Mouse (Mus musculus): ENCODE data around the gene Hlcs. TPM values are rescaled to one million over a fixed set of nuclear protein-coding genes. Genes with fewer than 3 reads are reported as not detected.

The Hlcs gene
- polyA plus RNA-seq, 1 experiment from 2014 or later, result 7.1 TPM

DNA sequence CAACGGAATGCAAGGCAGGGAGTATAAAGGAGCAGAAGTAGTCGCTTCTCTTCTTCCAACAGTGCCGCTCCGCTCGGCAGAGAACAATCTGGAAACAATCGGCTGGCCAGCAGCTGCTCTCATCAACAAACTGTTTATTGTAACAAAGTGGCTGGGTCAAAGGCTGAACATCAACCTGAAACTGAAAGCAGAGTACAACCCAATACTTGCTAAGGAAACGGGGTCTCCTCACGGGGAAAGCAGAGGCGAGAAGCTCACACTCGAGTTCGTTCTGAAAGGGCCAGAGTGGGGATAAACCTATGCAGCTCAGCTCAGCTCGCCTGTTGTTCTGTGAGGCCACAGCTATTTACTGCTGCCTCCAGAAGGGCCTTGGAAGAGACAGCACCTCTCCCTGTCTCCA, 63.2 kb downstream of the Hlcs start:
- no peak for DNase-seq (ENCODE audit: low spot score)
- Histone ChIP-seq H3K4me3 (ENCODE audit: low read depth, low read length) (no peak overlapping the region), H3K4me2 (no peak overlapping the region)

DNA sequence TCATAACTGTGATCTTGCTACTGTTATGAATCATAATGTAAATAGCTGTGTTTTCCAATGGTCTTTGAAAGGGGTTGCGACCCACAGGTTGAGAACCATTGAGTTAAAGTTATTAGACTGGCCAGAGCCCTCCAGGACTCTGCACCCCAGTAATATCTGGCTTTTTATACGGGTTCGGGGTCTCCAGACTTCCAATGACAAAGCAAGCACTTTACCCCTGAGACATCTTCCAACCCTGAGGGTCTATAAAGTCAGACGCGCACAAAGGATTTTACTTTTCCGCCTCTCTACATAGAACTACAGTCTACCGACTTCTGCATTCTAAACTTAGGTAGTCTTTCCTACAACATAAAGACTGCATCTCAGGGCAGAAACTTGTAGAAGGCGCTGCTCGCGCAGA, 63.7 kb downstream of the Hlcs start:
- no peak for ATAC-seq (replicated peaks; ENCODE audit: low FRiP score)
- Histone ChIP-seq H3K4me1 (replicated peaks; ENCODE audit: control insufficient read depth, insufficient read depth, low read length) (no peaks in the 10 kb centered on the region), H3K4me3 (ENCODE audit: low read depth, low read length) (no peak overlapping the region), H3K36me3 (ENCODE audit: control insufficient read depth, insufficient read depth, low read length) (no peaks in the 10 kb centered on the region), H3K27me3 (replicated peaks; ENCODE audit: control insufficient read depth, insufficient read depth, low read length) (no peaks in the 10 kb centered on the region), H3K9ac (ENCODE audit: low read depth, low read length) (no peak overlapping the region), H3K4me2 (no peak overlapping the region), H3K27ac (ENCODE audit: low read depth, low read length) (no peak overlapping the region), H3K9me3 (ENCODE audit: control insufficient read depth, low read length) (no peaks in the 10 kb centered on the region)
- 86% methylated on average over 10 of the region's 10 CpGs for WGBS
- DNase-seq (ENCODE audit: low spot score), result no peak

More for the DNA sequence above, 63.2 kb downstream of the Hlcs start:
- Histone ChIP-seq H3K4me1 (replicated peaks; ENCODE audit: control insufficient read depth, insufficient read depth, low read length) (no peaks in the 10 kb centered on the region), H3K27me3 (replicated peaks; ENCODE audit: control insufficient read depth, insufficient read depth, low read length) (no peaks in the 10 kb centered on the region), H3K27ac (ENCODE audit: low read depth, low read length) (no peak overlapping the region), H3K9ac (ENCODE audit: low read depth, low read length) (no peak overlapping the region), H3K9me3 (ENCODE audit: control insufficient read depth, low read length) (no peaks in the 10 kb centered on the region), H3K36me3 (ENCODE audit: control insufficient read depth, insufficient read depth, low read length) (no peaks in the 10 kb centered on the region)
- 70% methylated on average over 12 of the region's 12 CpGs for WGBS
- no peak for ATAC-seq (replicated peaks; ENCODE audit: low FRiP score)

DNA sequence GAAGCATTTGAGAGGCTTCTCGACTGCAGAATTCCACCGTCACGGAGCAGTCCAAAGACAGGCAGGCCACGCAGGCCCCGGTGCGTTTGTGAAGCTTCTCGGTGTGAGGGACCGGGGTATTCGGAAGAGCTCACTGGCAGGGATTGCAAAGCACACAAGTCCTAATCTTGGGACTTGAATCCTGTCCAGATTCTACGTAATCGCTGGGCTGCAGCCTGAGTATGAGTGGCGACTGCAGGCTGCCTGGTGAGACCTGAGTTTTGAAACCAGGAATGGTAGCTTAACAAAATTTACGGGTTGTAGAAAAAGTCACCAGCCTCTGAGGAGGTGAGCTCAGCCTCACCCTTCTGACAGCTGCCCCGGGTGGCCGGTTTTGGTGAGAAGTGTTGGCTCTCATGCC, 64.7 kb downstream of the Hlcs start:
- H3K4me2 ChIP-seq, result no peak overlapping the region
- no peak for DNase-seq (ENCODE audit: low spot score)
- no peaks in the 10 kb centered on the region for H3K9me3 ChIP-seq (ENCODE audit: control insufficient read depth, low read length)
- H3K27ac ChIP-seq (ENCODE audit: low read depth, low read length), result no peak overlapping the region
- no peak for ATAC-seq (replicated peaks; ENCODE audit: low FRiP score)
- WGBS, result 83% methylated on average over 15 of the region's 15 CpGs
- no peaks in the 10 kb centered on the region for H3K4me1 ChIP-seq (replicated peaks; ENCODE audit: control insufficient read depth, insufficient read depth, low read length)
- H3K9ac ChIP-seq (ENCODE audit: low read depth, low read length), result no peak overlapping the region
- no peak overlapping the region for H3K4me3 ChIP-seq (ENCODE audit: low read depth, low read length)
- H3K36me3 ChIP-seq (ENCODE audit: control insufficient read depth, insufficient read depth, low read length), result no peaks in the 10 kb centered on the region
- no peaks in the 10 kb centered on the region for H3K27me3 ChIP-seq (replicated peaks; ENCODE audit: control insufficient read depth, insufficient read depth, low read length)

DNA sequence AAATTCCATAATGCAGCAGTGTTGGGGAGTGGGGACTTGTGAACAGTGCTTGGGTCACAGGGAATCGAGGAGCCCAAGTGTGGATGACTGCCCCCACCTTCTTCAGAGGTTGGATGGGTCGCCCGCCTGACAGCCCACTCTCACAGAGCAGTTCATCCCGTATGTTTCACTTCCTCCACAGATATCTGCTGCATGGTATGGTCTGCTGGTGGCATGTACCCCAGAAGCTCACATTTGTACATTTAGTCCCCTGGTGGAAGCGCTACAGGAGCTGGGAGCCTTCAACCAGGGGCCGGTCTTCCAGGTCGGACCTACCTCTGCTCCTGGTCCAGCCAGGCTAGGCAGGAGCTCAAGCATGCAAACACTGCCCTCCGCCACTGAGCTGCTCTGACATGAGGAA, 66.4 kb downstream of the Hlcs start:
- Histone ChIP-seq H3K27ac (ENCODE audit: low read depth, low read length) (no peak overlapping the region), H3K4me3 (ENCODE audit: low read depth, low read length) (no peak overlapping the region), H3K4me2 (no peak overlapping the region), H3K36me3 (ENCODE audit: control insufficient read depth, insufficient read depth, low read length) (no peaks in the 10 kb centered on the region), H3K4me1 (replicated peaks; ENCODE audit: control insufficient read depth, insufficient read depth, low read length) (no peaks in the 10 kb centered on the region), H3K27me3 (replicated peaks; ENCODE audit: control insufficient read depth, insufficient read depth, low read length) (no peaks in the 10 kb centered on the region), H3K9ac (ENCODE audit: low read depth, low read length) (no peak overlapping the region), H3K9me3 (ENCODE audit: control insufficient read depth, low read length) (no peaks in the 10 kb centered on the region)
- WGBS, result 87% methylated on average over 8 of the region's 8 CpGs
- ATAC-seq (replicated peaks; ENCODE audit: low FRiP score), result no peak
- no peak for DNase-seq (ENCODE audit: low spot score)

DNA sequence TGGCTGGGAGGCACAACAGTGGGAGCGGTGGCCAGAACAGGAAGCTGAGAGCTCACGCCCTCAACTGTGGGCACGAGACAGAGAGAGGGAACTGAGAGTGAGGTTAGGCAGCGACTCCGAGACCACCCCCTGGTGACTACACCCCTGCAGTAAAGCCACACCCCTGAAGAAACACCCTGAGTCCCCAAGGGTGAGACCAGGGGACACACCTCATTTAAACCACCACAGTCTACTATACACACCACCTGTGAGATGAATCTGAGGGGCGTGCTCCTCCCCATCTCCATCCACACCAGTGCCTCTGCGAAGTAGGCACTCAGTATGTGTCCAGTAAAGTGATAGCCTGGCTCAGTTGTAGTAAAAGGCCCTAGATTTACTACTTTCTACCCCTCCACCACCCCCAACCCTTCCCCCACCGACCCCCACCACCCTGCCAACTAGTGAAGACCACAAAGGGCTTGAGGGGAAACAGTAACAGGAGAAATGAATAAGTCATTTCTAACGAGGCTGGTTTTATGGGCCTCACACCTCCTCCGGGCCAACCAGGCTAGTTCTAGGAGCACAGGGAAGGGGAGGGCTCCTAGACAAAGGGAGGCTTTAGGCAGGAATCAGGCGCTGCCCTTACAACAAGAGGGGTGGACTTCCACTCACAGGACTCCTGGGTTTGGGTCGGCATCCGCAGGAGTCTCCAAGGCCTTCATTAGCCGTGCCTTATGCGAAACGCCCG, 67.2 kb downstream of the Hlcs start:
- no peak overlapping the region for H3K9ac ChIP-seq (ENCODE audit: low read depth, low read length)
- ATAC-seq (replicated peaks; ENCODE audit: low FRiP score) (no peak), DNase-seq (ENCODE audit: low spot score) (no peak)
- WGBS, result 70% methylated on average over 17 of the region's 17 CpGs
- no peak overlapping the region for H3K4me2 ChIP-seq
- no peaks in the 10 kb centered on the region for H3K9me3 ChIP-seq (ENCODE audit: control insufficient read depth, low read length)
- H3K4me1 ChIP-seq (replicated peaks; ENCODE audit: control insufficient read depth, insufficient read depth, low read length), result no peaks in the 10 kb centered on the region
- no peak overlapping the region for H3K4me3 ChIP-seq (ENCODE audit: low read depth, low read length)
- no peaks in the 10 kb centered on the region for H3K27me3 ChIP-seq (replicated peaks; ENCODE audit: control insufficient read depth, insufficient read depth, low read length)
- no peaks in the 10 kb centered on the region for H3K36me3 ChIP-seq (ENCODE audit: control insufficient read depth, insufficient read depth, low read length)
- no peak overlapping the region for H3K27ac ChIP-seq (ENCODE audit: low read depth, low read length)

DNA sequence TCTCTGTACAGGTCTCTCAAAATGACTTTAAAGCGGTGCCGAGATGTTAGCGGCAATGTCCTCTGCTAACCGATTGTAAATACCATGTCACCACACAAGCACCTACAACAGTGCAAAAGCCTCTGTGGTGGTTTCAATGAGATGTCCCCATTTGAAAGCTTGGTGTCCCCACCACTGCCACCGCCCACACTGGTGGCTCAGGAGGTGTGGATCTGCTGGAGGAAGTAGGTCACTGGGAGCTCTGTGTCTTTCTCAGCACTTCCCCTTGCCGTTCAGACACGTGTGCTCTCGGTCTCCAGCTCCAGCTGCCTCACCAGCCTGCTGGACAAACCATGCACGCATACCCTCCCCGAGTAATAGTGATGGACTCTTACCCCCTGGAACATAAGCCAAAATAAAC, 72.2 kb downstream of the Hlcs start:
- no peak overlapping the region for H3K4me2 ChIP-seq
- WGBS, result 80% methylated on average over 10 of the region's 10 CpGs
- no peak overlapping the region for H3K27ac ChIP-seq (ENCODE audit: low read depth, low read length)
- DNase-seq (ENCODE audit: low spot score) (no peak), ATAC-seq (replicated peaks; ENCODE audit: low FRiP score) (no peak; the same call in 1 of the 2 replicates)
- H3K4me1 ChIP-seq (replicated peaks; ENCODE audit: control insufficient read depth, insufficient read depth, low read length), result no peaks in the 10 kb centered on the region
- no peaks in the 10 kb centered on the region for H3K27me3 ChIP-seq (replicated peaks; ENCODE audit: control insufficient read depth, insufficient read depth, low read length)
- H3K9me3 ChIP-seq (ENCODE audit: control insufficient read depth, low read length), result no peaks in the 10 kb centered on the region
- H3K36me3 ChIP-seq (ENCODE audit: control insufficient read depth, insufficient read depth, low read length), result no peaks in the 10 kb centered on the region
- no peak overlapping the region for H3K4me3 ChIP-seq (ENCODE audit: low read depth, low read length)
- H3K9ac ChIP-seq (ENCODE audit: low read depth, low read length), result no peak overlapping the region

DNA sequence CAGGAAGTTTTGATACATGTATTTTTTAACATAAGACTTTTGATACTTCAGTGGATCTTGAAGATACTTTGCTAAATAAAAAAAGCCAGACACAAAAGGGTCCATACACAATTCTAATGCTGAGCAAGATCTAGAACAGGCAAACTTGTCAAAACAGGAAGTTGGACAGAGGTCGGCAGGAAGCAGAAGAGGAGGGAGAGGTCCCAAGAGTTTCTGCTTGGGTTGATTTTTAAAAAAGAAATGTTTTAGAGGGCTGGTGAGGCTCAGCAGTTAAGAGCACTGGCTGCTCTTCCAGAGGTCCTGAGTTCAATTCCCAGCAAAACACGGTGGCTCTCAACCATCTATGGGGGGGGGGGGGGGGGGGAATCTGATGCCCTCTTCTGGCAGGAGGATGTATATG, 73.2 kb downstream of the Hlcs start:
- H3K27ac ChIP-seq (ENCODE audit: low read depth, low read length), result no peak overlapping the region
- no peaks in the 10 kb centered on the region for H3K9me3 ChIP-seq (ENCODE audit: control insufficient read depth, low read length)
- no peak for ATAC-seq (replicated peaks; ENCODE audit: low FRiP score)
- H3K36me3 ChIP-seq (ENCODE audit: control insufficient read depth, insufficient read depth, low read length), result no peaks in the 10 kb centered on the region
- no peak overlapping the region for H3K4me2 ChIP-seq
- H3K9ac ChIP-seq (ENCODE audit: low read depth, low read length), result no peak overlapping the region
- no peak for DNase-seq (ENCODE audit: low spot score)
- H3K27me3 ChIP-seq (replicated peaks; ENCODE audit: control insufficient read depth, insufficient read depth, low read length), result no peaks in the 10 kb centered on the region
- no peak overlapping the region for H3K4me3 ChIP-seq (ENCODE audit: low read depth, low read length)
- 29% methylated on average over 2 of the region's 2 CpGs for WGBS
- 0 out of 2 replicates have a peak, but pooled peaks cover 5% of the 10 kb centered on the region for H3K4me1 ChIP-seq (replicated peaks; ENCODE audit: control insufficient read depth, insufficient read depth, low read length)

DNA sequence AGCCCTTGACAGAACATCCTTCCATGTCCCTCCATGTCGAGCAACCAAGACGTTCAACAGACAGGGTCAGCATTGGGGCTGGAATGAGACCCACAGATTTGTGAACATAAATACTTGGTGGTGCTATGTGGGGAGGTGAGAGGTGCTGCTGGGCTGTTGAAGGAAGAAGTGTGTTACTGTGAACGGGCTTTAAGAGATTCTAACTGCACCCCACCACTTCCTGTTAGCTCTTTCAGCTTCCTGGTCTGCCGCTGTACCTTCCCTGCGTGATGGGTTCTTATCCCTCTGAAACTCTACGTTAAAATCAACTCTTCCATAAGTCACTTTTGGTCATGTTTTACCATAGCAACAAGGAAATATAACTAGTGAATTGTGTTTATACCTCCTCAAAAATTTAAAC, 73.8 kb downstream of the Hlcs start:
- H3K27me3 ChIP-seq (replicated peaks; ENCODE audit: control insufficient read depth, insufficient read depth, low read length), result no peaks in the 10 kb centered on the region
- no peaks in the 10 kb centered on the region for H3K9me3 ChIP-seq (ENCODE audit: control insufficient read depth, low read length)
- 70% methylated on average over 6 of the region's 6 CpGs for WGBS
- no peak for ATAC-seq (replicated peaks; ENCODE audit: low FRiP score)
- H3K36me3 ChIP-seq (ENCODE audit: control insufficient read depth, insufficient read depth, low read length), result no peaks in the 10 kb centered on the region
- no peak overlapping the region for H3K9ac ChIP-seq (ENCODE audit: low read depth, low read length)
- H3K4me2 ChIP-seq, result no peak overlapping the region
- no peak for DNase-seq (ENCODE audit: low spot score)
- H3K4me1 ChIP-seq (replicated peaks; ENCODE audit: control insufficient read depth, insufficient read depth, low read length), result 0 out of 2 replicates have a peak, but pooled peaks cover 5% of the 10 kb centered on the region
- H3K27ac ChIP-seq (ENCODE audit: low read depth, low read length), result no peak overlapping the region
- H3K4me3 ChIP-seq (ENCODE audit: low read depth, low read length), result no peak overlapping the region

DNA sequence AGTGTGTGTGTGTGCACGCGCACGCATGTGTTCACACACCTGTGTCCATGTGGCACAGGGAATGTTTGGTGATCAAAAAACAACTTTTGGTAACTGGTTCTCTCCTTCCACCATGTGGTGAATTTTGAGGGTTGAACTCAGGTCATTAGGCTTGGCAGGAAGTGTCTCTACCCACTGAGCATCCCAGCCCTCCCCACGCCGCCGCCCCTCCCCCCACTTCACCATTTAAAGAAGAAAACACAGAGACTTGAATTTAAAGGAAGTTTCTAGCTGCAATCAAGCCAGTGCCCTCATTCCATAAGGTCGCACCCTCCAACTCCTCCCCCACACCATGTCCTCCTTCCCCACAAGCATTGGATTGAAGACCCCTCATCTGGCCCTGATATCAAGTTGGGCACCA, 74.2 kb downstream of the Hlcs start:
- H3K4me1 ChIP-seq (replicated peaks; ENCODE audit: control insufficient read depth, insufficient read depth, low read length), result 0 out of 2 replicates have a peak, but pooled peaks cover 5% of the 10 kb centered on the region
- DNase-seq (ENCODE audit: low spot score) (no peak), ATAC-seq (replicated peaks; ENCODE audit: low FRiP score) (no peak)
- no peak overlapping the region for H3K27ac ChIP-seq (ENCODE audit: low read depth, low read length)
- H3K36me3 ChIP-seq (ENCODE audit: control insufficient read depth, insufficient read depth, low read length), result no peaks in the 10 kb centered on the region
- no peak overlapping the region for H3K4me3 ChIP-seq (ENCODE audit: low read depth, low read length)
- H3K9me3 ChIP-seq (ENCODE audit: control insufficient read depth, low read length), result no peaks in the 10 kb centered on the region
- WGBS, result 87% methylated on average over 7 of the region's 7 CpGs
- H3K4me2 ChIP-seq, result no peak overlapping the region
- no peak overlapping the region for H3K9ac ChIP-seq (ENCODE audit: low read depth, low read length)
- H3K27me3 ChIP-seq (replicated peaks; ENCODE audit: control insufficient read depth, insufficient read depth, low read length), result no peaks in the 10 kb centered on the region

Data from liver, embryonic 11.5 days (tissue).